Mouse (Mus musculus) G1E (cell line): ENCODE results near the gene Chrnb1.

Experiments used
- CTCF ChIP-seq: IDR thresholded peaks from 2 replicates; pipeline ENCODE4 v1.5.1; 2012; ENCODE audit warnings: low read depth, low read length, inconsistent platforms, mixed read lengths
- GATA1 ChIP-seq: IDR thresholded peaks from 2 replicates; pipeline ENCODE4 v1.6.1; 2012; ENCODE audit warnings: borderline replicate concordance, low read length, inconsistent platforms, mixed read lengths
- POLR2AphosphoS5 ChIP-seq: IDR thresholded peaks from 2 replicates; pipeline ENCODE4 v1.6.1; 2012; ENCODE audit warnings: low read depth, low read length, inconsistent platforms; ENCODE audit not compliant: insufficient replicate concordance

DNA sequence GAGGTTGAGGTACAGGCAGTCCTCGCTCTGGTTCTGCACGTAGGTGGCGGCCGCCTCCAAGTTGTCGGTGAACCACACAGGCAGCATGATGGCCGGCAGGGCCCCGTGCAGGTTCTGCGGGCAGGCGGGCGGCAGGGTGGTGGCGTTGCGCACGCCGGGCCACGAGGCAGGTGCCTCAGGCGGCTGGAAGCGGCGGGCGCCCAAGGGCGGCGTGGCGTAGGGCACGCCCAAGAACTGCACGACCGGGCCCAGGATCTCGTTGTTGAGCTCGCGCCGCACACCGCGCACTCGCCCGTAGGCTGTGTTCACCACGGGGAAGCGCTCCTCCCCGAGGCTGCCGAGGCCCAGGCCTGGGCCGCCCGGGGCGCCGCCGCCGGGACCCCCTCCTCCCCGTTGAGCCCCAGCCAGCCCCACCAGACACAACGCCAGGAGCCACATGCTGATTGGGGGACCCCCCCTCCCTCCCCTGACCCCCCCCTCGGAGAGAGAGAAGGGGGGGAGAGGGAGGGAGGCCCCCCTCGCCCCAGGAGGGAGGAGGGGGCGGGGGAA is 38.3 kb upstream of the Chrnb1 start:
- no peak for TF ChIP-seq POLR2AphosphoS5
- TF ChIP-seq CTCF, result no peak
- TF ChIP-seq GATA1, result no peak
